Mouse (Mus musculus) limb, embryonic 11.5 days (tissue): Measurements from ENCODE around the gene Sycp2. TPM values are rescaled to one million over a fixed set of nuclear protein-coding genes. Genes with fewer than 3 reads are reported as not detected.

Experiments
- ATAC-seq: fragments of 200-750 bp; cut with Nextera tagmentation; 2 replicates; pipeline ENCODE4 v1.8.0; 2017; ENCODE audit warnings: low read depth; ENCODE audit not compliant: insufficient number of reproducible peaks, low FRiP score, low TSS enrichment
- DNase-seq: peaks from one replicate; pipeline ENCODE4 v3.0.0-alpha.2; 2015; ENCODE audit warnings: low spot score
- H3K27ac ChIP-seq: fragments of 300-500 bp; sonication (generic); replicated peaks from 2 replicates; pipeline ENCODE4 v1.5.1; 2014; ENCODE audit warnings: low read depth, mild to moderate bottlenecking, low read length
- H3K27me3 ChIP-seq: fragments of 300-500 bp; sonication (generic); 2 replicates; pipeline ENCODE4 v1.6.1; 2014; ENCODE audit warnings: mild to moderate bottlenecking, low read length, mixed read lengths; ENCODE audit not compliant: control insufficient read depth, insufficient read depth
- H3K36me3 ChIP-seq: fragments of 300-500 bp; sonication (generic); 2 replicates; pipeline ENCODE4 v1.6.1; 2014; ENCODE audit warnings: mild to moderate bottlenecking, low read length, moderate library complexity, mixed read lengths; ENCODE audit not compliant: control insufficient read depth, insufficient read depth
- H3K4me1 ChIP-seq: fragments of 300-500 bp; sonication (generic); 2 replicates; pipeline ENCODE4 v1.6.1; 2014; ENCODE audit warnings: low read length, mixed read lengths; ENCODE audit not compliant: control insufficient read depth, insufficient read depth
- H3K4me2 ChIP-seq: fragments of 300-500 bp; sonication (generic); 2 replicates; pipeline ENCODE4 v1.6.1; 2014; ENCODE audit warnings: low read depth, mild to moderate bottlenecking, moderate library complexity; ENCODE audit not compliant: severe bottlenecking
- H3K4me3 ChIP-seq: fragments of 300-500 bp; sonication (generic); 2 replicates; pipeline ENCODE4 v1.5.1; 2014; ENCODE audit warnings: low read depth, low read length
- H3K9ac ChIP-seq: fragments of 300-500 bp; sonication (generic); 2 replicates; pipeline ENCODE4 v1.6.1; 2014; ENCODE audit warnings: mild to moderate bottlenecking, low read length
- H3K9me3 ChIP-seq: fragments of 300-500 bp; sonication (generic); 2 replicates; pipeline ENCODE4 v1.6.1; 2016; ENCODE audit warnings: low read length; ENCODE audit not compliant: control insufficient read depth
- WGBS: fragments of 180-500 bp; shearing (Covaris S2); extraction: QIAGEN DNeasy Blood & Tissue Kit; methylation state at CpG from one replicate; pipeline ENCODE4 v1.1.7; 2014; 5-methylcytosine and 5-hydroxymethylcytosine counted together
- polyA plus RNA-seq: library from polyadenylated mRNA; unstranded; fragments of >200 nt; fragmentation: Nextera tagmentation; extraction: Ambion mirVana; gene quantifications from 2 replicates; pipeline ENCODE4 v1.2.1, GENCODE M21; 2014

Sycp2 gene
- polyA plus RNA-seq, 1 experiment from 2014 or later: 0.20 TPM

DNA sequence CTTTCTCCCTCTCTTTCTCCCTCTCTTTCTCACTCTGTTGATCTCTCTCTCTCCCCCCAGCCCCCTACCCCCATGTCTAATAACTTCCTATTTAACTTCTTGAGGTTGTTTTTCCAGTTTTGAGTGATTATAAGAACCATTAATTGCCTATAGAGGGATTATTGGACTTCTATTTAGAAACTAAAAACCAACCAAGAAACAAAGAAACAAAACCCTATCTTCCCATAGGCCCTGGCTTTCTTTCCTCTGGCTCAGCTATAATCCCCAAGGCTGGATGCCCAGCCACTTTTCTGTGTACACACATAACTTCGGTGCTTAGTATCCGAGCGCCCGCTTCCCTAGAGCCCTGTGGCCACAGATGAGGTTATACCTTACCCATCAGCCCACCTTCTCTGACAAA is 22.7 kb upstream of the Sycp2 start, which contains the start of gene Cdh26:
TSS of gene Cdh26 (plus strand) at position 301 of the 400 bp plus-strand sequence.
- ATAC-seq: no peak
- Histone ChIP-seq H3K27ac (no peak within 1 kb of the TSS), H3K4me3 (no peak within 1 kb of the TSS), H3K4me1 (no peaks in the 10 kb centered on the region), H3K4me2 (no peak within 1 kb of the TSS), H3K27me3 (no peaks in the 10 kb centered on the region), H3K36me3 (no peaks in the 10 kb centered on the region), H3K9me3 (no peaks in the 10 kb centered on the region), H3K9ac (no peak within 1 kb of the TSS)
- DNase-seq: no peak
- WGBS: 96% methylated on average over 4 of the region's 4 CpGs

- H3K27ac ChIP-seq: no peak overlapping the region
- DNase-seq (no peak), ATAC-seq (no peak)
- H3K4me3 ChIP-seq: no peak overlapping the region
- no peaks in the 10 kb centered on the region for H3K4me1 ChIP-seq
- no peak overlapping the region for H3K9ac ChIP-seq
- H3K36me3 ChIP-seq: no peaks in the 10 kb centered on the region
- no peak overlapping the region for H3K4me2 ChIP-seq
- H3K9me3 ChIP-seq: no peaks in the 10 kb centered on the region
- 83% methylated on average over 6 of the region's 6 CpGs for WGBS
- H3K27me3 ChIP-seq: no peaks in the 10 kb centered on the region
These were observed 21.9 kb upstream of the Sycp2 start for GRCm38 (mm10) chr2:178429426-178429825.

DNA sequence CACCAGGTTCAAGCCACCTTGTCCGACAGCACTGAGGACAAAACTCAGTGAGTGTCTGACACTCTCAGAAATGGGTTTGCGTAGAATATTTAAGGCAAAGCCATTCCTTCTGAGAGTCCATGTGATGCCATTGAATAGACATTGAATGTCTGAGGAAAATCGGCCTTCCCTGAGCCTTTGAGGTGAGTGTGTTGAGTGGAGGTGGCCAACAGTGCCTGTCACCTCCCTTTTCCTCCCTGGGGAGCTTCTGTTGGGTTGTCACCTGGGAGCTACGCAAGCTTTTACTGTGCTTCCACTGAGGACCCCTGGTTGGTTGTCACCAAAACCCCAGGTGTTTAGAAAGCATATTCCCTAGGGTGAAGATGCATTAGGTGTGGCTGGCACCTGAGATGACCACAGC is 21.2 kb upstream of the Sycp2 start:
- H3K27ac ChIP-seq: no peak overlapping the region
- no peak overlapping the region for H3K4me2 ChIP-seq
- no peak overlapping the region for H3K4me3 ChIP-seq
- no peaks in the 10 kb centered on the region for H3K4me1 ChIP-seq
- 78% methylated on average over 4 of the region's 4 CpGs for WGBS
- no peaks in the 10 kb centered on the region for H3K9me3 ChIP-seq
- DNase-seq (no peak), ATAC-seq (no peak)
- H3K9ac ChIP-seq: no peak overlapping the region
- no peaks in the 10 kb centered on the region for H3K36me3 ChIP-seq
- H3K27me3 ChIP-seq: no peaks in the 10 kb centered on the region

DNA sequence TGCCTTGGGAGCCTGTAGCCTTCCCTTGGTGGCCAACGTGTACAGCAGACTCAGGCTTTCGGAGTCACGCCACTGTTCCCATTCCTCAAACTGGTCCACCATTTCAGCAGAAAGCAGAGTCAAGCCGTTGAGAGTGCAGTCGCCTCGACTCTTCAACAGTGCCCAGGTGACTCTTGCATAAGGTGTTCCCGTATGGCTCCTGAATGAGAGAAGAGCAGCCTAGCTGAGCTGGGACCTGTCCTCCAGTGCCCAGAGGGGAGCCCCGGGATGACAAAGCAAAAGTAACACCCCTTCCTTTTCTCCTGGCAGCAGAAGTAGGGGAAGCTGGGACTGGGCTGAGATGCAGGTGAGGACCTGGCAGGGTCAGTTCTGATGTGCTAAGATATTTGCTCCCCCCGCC is 20.7 kb upstream of the Sycp2 start:
- DNase-seq: no peak
- WGBS: 71% methylated on average over 9 of the region's 9 CpGs

GRCm38 (mm10) chr2:178427181-178427580 is 19.7 kb upstream of the Sycp2 start:
- H3K27ac ChIP-seq: no peak overlapping the region
- H3K4me1 ChIP-seq: peaks cover 6% of the 10 kb centered on the region
- ATAC-seq: no peak
- DNase-seq: no peak
- H3K9ac ChIP-seq: no peak overlapping the region
- H3K4me2 ChIP-seq: no peak overlapping the region
- no peaks in the 10 kb centered on the region for H3K36me3 ChIP-seq
- WGBS: 92% methylated on average over 5 of the region's 5 CpGs
- H3K27me3 ChIP-seq: no peaks in the 10 kb centered on the region
- H3K9me3 ChIP-seq: no peaks in the 10 kb centered on the region
- no peak overlapping the region for H3K4me3 ChIP-seq

More for the DNA sequence above, 20.7 kb upstream of the Sycp2 start:
- Histone ChIP-seq H3K27me3 (no peaks in the 10 kb centered on the region), H3K36me3 (no peaks in the 10 kb centered on the region), H3K4me2 (no peak overlapping the region), H3K9me3 (no peaks in the 10 kb centered on the region), H3K4me1 (peaks cover under 1% of the 10 kb centered on the region), H3K27ac (no peak overlapping the region), H3K4me3 (no peak overlapping the region), H3K9ac (no peak overlapping the region)
- no peak for ATAC-seq

DNA sequence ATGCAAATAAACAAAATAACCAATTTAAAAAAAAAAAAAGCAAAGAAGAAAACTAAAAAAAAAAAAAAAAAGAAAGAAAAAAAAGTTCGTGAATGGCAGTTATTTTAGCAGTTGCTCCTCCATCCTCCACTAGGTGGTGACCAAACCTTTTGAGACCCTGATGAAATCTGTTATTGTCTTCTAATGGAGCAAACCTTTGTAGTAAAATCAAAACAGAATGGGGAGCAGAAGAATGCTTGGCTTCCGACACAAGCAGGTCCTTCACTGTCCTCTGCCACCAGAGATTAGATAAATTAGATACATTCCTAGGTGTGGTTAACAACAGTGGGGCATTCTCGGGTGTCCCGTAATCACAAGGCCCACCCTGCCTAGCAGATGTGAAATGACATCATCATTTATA is 18.7 kb upstream of the Sycp2 start:
- 48% methylated on average over 4 of the region's 4 CpGs for WGBS
- no peak overlapping the region for H3K27ac ChIP-seq
- no peak overlapping the region for H3K9ac ChIP-seq
- H3K4me1 ChIP-seq: peaks cover 11% of the 10 kb centered on the region
- no peak overlapping the region for H3K4me2 ChIP-seq
- peak; percentile 47 for DNase-seq
- no peak overlapping the region for H3K4me3 ChIP-seq
- ATAC-seq: no peak
- H3K9me3 ChIP-seq: no peaks in the 10 kb centered on the region
- H3K36me3 ChIP-seq: no peaks in the 10 kb centered on the region
- no peaks in the 10 kb centered on the region for H3K27me3 ChIP-seq

DNA sequence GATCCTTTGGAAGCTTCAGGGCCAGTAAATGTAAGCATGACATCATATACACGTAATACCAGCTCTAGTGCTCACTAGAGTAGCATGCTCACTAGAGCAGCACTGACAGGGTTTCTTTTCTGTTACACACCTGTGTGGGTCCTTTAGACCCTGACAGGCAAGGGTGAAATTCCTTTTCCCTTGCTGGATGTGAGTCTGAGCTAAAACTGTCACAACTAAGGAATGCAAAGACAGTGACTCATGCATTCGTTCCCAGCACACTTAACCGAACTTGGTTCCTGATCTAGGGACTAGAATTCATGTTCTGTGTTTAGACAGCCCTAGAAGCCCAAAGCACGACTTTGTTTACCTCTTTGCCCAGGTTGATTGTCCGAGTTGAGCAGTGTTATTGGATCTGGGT is 15.7 kb upstream of the Sycp2 start:
- 78% methylated on average over 5 of the region's 5 CpGs for WGBS
- 0 out of 2 replicates have a peak overlapping the region, but pooled peaks have one; percentile 89 for H3K27ac ChIP-seq
- ATAC-seq: no peak
- peaks cover 15% of the 10 kb centered on the region for H3K4me1 ChIP-seq
- no peak overlapping the region for H3K4me3 ChIP-seq
- no peak overlapping the region for H3K4me2 ChIP-seq
- no peaks in the 10 kb centered on the region for H3K27me3 ChIP-seq
- no peak overlapping the region for H3K9ac ChIP-seq
- peak; percentile 28 for DNase-seq
- H3K36me3 ChIP-seq: no peaks in the 10 kb centered on the region
- H3K9me3 ChIP-seq: no peaks in the 10 kb centered on the region

GRCm38 (mm10) chr2:178422186-178422585 is 14.7 kb upstream of the Sycp2 start:
- no peak overlapping the region for H3K4me2 ChIP-seq
- peak overlapping the region; percentile 89 for H3K27ac ChIP-seq
- H3K9me3 ChIP-seq: no peaks in the 10 kb centered on the region
- H3K4me1 ChIP-seq: peaks cover 15% of the 10 kb centered on the region
- no peaks in the 10 kb centered on the region for H3K27me3 ChIP-seq
- no peak overlapping the region for H3K4me3 ChIP-seq
- 14% methylated on average over 2 of the region's 3 CpGs for WGBS
- H3K36me3 ChIP-seq: no peaks in the 10 kb centered on the region
- DNase-seq: peak; percentile 55
- ATAC-seq: peak; percentile 71
- no peak overlapping the region for H3K9ac ChIP-seq

DNA sequence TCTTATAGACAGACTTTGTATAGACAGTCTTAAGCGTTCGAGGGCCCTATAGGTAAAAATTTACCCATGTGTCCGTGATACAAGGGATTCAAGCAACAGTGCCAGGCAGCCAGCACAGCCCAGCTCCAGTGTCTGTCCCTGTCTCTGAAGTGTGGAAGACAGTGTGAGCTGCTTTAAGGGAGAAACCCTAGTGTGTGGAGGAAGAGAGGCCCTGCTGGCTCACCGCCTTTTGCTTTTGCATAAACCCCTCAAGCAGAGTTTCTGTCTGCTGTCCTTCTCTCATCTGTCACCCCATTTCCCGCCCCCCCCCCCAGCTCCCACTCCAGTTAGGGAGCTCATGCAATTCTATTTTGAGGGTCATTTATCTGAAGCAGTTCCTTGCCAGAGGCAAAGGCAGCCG is 14.1 kb upstream of the Sycp2 start:
- H3K27me3 ChIP-seq: no peaks in the 10 kb centered on the region
- no peaks in the 10 kb centered on the region for H3K9me3 ChIP-seq
- H3K36me3 ChIP-seq: no peaks in the 10 kb centered on the region
- no peak overlapping the region for H3K4me3 ChIP-seq
- ATAC-seq (no peak), DNase-seq (peak; percentile 41)
- no peak overlapping the region for H3K4me2 ChIP-seq
- WGBS: 28% methylated on average over 6 of the region's 6 CpGs
- peak overlapping the region; percentile 89 for H3K27ac ChIP-seq
- no peak overlapping the region for H3K9ac ChIP-seq
- peaks cover 15% of the 10 kb centered on the region for H3K4me1 ChIP-seq
